Mouse (Mus musculus) testis, adult 2 months (tissue): ENCODE measurements around the gene Mrpl42.

ENCODE experiments used
- CTCF ChIP-seq: fragments of 200-500 bp; IDR thresholded peaks from 2 replicates; pipeline ENCODE4 v1.5.1; 2012; ENCODE audit warnings: low read depth, mild to moderate bottlenecking, inconsistent platforms, low read length, moderate library complexity; ENCODE audit not compliant: control insufficient read depth, insufficient read depth, insufficient replicate concordance
- POLR2A ChIP-seq: fragments of 200-500 bp; IDR thresholded peaks from 2 replicates; pipeline ENCODE4 v1.6.1; 2012; ENCODE audit warnings: low read depth, mild to moderate bottlenecking, inconsistent platforms, low read length, moderate library complexity; ENCODE audit not compliant: control insufficient read depth

DNA sequence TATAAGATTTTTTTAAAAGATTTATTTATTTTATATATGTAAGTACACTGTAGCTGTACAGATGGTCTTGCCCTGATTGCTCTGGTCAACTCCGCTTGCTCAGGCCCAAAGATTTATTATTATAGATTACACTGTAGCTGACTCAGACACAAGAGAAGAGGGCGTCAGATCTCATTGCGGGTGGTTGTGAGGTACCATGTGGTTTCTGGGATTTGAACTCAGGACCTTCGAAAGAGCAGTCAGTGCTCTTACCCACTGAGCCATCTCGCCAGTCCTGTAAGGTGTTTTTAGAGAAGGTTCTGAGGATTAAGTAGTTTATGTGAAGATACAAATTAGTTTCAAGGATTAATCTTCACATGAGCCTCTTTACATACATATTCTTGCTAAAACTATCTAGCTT, 24.1 kb upstream of the Mrpl42 start:
- TF ChIP-seq CTCF: no peak
- TF ChIP-seq POLR2A: no peak
